Mouse (Mus musculus) liver, embryonic 14.5 days (tissue): ENCODE measurements around the gene Decr2.

Experiments
- CTCF ChIP-seq: IDR thresholded peaks from 2 replicates; pipeline ENCODE4 v1.5.1; 2016; ENCODE audit warnings: antibody characterized with exemption, low read depth, control low read depth
- EP300 ChIP-seq: IDR thresholded peaks from 2 replicates; pipeline ENCODE4 v1.6.1; 2016; ENCODE audit warnings: antibody characterized with exemption, low read depth

DNA sequence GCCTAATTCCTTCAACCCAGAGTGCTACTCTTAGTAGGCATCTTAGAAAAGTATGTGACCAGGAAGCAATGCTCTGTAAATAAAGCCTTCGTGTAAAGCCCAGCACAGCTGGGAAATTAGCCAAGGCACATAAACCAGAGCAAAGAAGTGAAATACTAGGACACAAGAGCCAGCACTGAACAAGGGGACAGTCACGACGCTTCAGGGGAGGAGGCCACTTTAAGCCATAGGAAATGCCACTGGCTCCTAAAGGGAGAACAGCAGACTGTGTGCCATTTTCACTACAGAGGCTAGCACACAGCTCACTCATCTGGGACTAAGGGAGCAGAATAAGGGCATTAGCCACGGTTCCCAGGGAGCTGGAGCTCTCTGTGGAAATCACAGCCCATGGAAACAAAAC, 44.9 kb downstream of the Decr2 start:
- TF ChIP-seq CTCF (no peak), EP300 (no peak)
